Mouse (Mus musculus) E14TG2a.4 (cell line): ENCODE data around the gene Tfdp1.
"Not testable (repeated sequence)": the region's sequence is repeated elsewhere in the genome, so short reads cannot be mapped to it uniquely, and the experiment has no call there.

Experiments
- H3K27me3 ChIP-seq: 2 replicates; pipeline ENCODE4 v1.6.1; 2014; ENCODE audit warnings: low read length, control low read depth; ENCODE audit not compliant: insufficient read depth
- H3K36me3 ChIP-seq: 2 replicates; pipeline ENCODE4 v1.6.1; 2014; ENCODE audit warnings: low read length, control low read depth; ENCODE audit not compliant: insufficient read depth
- H3K4me1 ChIP-seq: replicated peaks from 2 replicates; pipeline ENCODE4 v1.6.1; 2014; ENCODE audit warnings: low read depth, low read length, control low read depth
- H3K4me3 ChIP-seq: replicated peaks from 2 replicates; pipeline ENCODE4 v1.5.1; 2014; ENCODE audit warnings: mild to moderate bottlenecking, low read length
- H3K9me3 ChIP-seq: 2 replicates; pipeline ENCODE4 v1.6.1; 2014; ENCODE audit warnings: low read length, control low read depth
- CTCF ChIP-seq: conservative IDR thresholded peaks from 2 replicates; pipeline ENCODE4 v1.5.1; 2014; ENCODE audit warnings: low read length
- NANOG ChIP-seq: IDR thresholded peaks from 2 replicates; pipeline ENCODE4 v1.6.1; 2014; ENCODE audit warnings: borderline replicate concordance, low read length, mixed read lengths
- POU5F1 ChIP-seq: IDR thresholded peaks from 2 replicates; pipeline ENCODE4 v1.6.1; 2014; ENCODE audit warnings: low read length, borderline replicate concordance

Tfdp1 gene

GRCm38 (mm10) chr8:13314922-13315321 is 23.6 kb upstream of the Tfdp1 start:
- TF ChIP-seq NANOG (no peak), POU5F1 (no peak), CTCF (no peak)
- H3K27me3 ChIP-seq, result peaks cover 9% of the 10 kb centered on the region; the same call in 1 of the 2 replicates

GRCm38 (mm10) chr8:13316671-13317070 is 21.9 kb upstream of the Tfdp1 start:
- Histone ChIP-seq H3K9me3 (no peaks in the 10 kb centered on the region), H3K27me3 (peaks cover 9% of the 10 kb centered on the region; the same call in 1 of the 2 replicates), H3K4me3 (peak overlapping the region; percentile 50), H3K4me1 (peaks cover 16% of the 10 kb centered on the region), H3K36me3 (no peaks in the 10 kb centered on the region; the same call in 1 of the 2 replicates)
- TF ChIP-seq CTCF (no peak), NANOG (no peak), POU5F1 (no peak)

More at GRCm38 (mm10) chr8:13314922-13315321, 23.6 kb upstream of the Tfdp1 start:
- Histone ChIP-seq H3K4me1 (peaks cover 16% of the 10 kb centered on the region), H3K36me3 (no peaks in the 10 kb centered on the region; the same call in 1 of the 2 replicates), H3K4me3 (no peak overlapping the region), H3K9me3 (no peaks in the 10 kb centered on the region)

- Histone ChIP-seq H3K27me3 (no peaks in the 10 kb centered on the region), H3K4me1 (no peaks in the 10 kb centered on the region), H3K4me3 (no peak overlapping the region), H3K36me3 (no peaks in the 10 kb centered on the region), H3K9me3 (no peaks in the 10 kb centered on the region)
- peak; percentile 55 for TF ChIP-seq CTCF
- no peak for TF ChIP-seq POU5F1
- no peak for TF ChIP-seq NANOG
Measured at GRCm38 (mm10) chr8:13326598-13326997, 12.0 kb upstream of the Tfdp1 start.

- Histone ChIP-seq H3K9me3 (no peaks in the 10 kb centered on the region), H3K36me3 (no peaks in the 10 kb centered on the region), H3K4me3 (no peak overlapping the region), H3K27me3 (peaks cover 27% of the 10 kb centered on the region), H3K4me1 (peaks cover 33% of the 10 kb centered on the region)
- TF ChIP-seq CTCF (peak; percentile 59), NANOG (no peak)
Measured at GRCm38 (mm10) chr8:13334671-13335070, 3.9 kb upstream of the Tfdp1 start.

- H3K27me3 ChIP-seq, result peaks cover 27% of the 10 kb centered on the region
- H3K9me3 ChIP-seq, H3K4me3 ChIP-seq: not testable (repeated sequence)
- H3K36me3 ChIP-seq, result peaks cover 23% of the 10 kb centered on the region
- peaks cover 52% of the 10 kb centered on the region for H3K4me1 ChIP-seq
Measured at GRCm38 (mm10) chr8:13337245-13337644, 1.3 kb upstream of the Tfdp1 start.

GRCm38 (mm10) chr8:13337678-13338077 is 873 bp upstream of the Tfdp1 start:
- no peak for TF ChIP-seq CTCF
- no peak for TF ChIP-seq NANOG
- no peak for TF ChIP-seq POU5F1

GRCm38 (mm10) chr8:13338901-13339645 is 522 bp downstream of the Tfdp1 start:
- H3K9me3 ChIP-seq, result no peaks in the 10 kb centered on the region
- H3K36me3 ChIP-seq, result peaks cover 42% of the 10 kb centered on the region
- peak overlapping the region; percentile 90 for H3K4me3 ChIP-seq
- no peak for TF ChIP-seq NANOG
- TF ChIP-seq POU5F1, result no peak
- no peak for TF ChIP-seq CTCF
- H3K27me3 ChIP-seq, result peaks cover 27% of the 10 kb centered on the region
- H3K4me1 ChIP-seq, result peaks cover 61% of the 10 kb centered on the region

More at GRCm38 (mm10) chr8:13337678-13338077, 873 bp upstream of the Tfdp1 start:
- H3K27me3 ChIP-seq, result peaks cover 27% of the 10 kb centered on the region
- H3K9me3 ChIP-seq, result no peaks in the 10 kb centered on the region
- H3K36me3 ChIP-seq, result peaks cover 28% of the 10 kb centered on the region
- H3K4me1 ChIP-seq, result peaks cover 52% of the 10 kb centered on the region
- peak overlapping the region; percentile 90 for H3K4me3 ChIP-seq

- Histone ChIP-seq H3K9me3 (no peaks in the 10 kb centered on the region), H3K4me1 (peaks cover 61% of the 10 kb centered on the region), H3K36me3 (peaks cover 47% of the 10 kb centered on the region), H3K27me3 (peaks cover 27% of the 10 kb centered on the region), H3K4me3 (peak overlapping the region; percentile 90)
- TF ChIP-seq CTCF (no peak), POU5F1 (no peak), NANOG (no peak)
Measured at GRCm38 (mm10) chr8:13339646-13339990, 1.1 kb downstream of the Tfdp1 start.

- H3K9me3 ChIP-seq, result no peaks in the 10 kb centered on the region
- TF ChIP-seq NANOG (no peak), POU5F1 (no peak), CTCF (no peak)
- H3K27me3 ChIP-seq, result peaks cover 23% of the 10 kb centered on the region
- H3K4me3 ChIP-seq, result peak overlapping the region; percentile 17; the same call in 1 of the 2 replicates
- H3K4me1 ChIP-seq, result peaks cover 69% of the 10 kb centered on the region
- H3K36me3 ChIP-seq, result peaks cover 57% of the 10 kb centered on the region
Measured at GRCm38 (mm10) chr8:13340650-13341049, 2.1 kb downstream of the Tfdp1 start.
